Mouse (Mus musculus) regulatory T cell (primary cell): ENCODE measurements at regions not wholly inside any gene's neighbourhood (a gene's known extent, or its start where the extent isn't known, plus 50 kb on each side); places are given as distances from the start of the nearest gene placed in this dataset.

ENCODE experiments used
- in situ Hi-C: fragments of 300-600 bp; cut with MboI, MseI; formaldehyde crosslinking; loops from one replicate; pipeline ENCODE4 v1.15.1; 2025; ENCODE audit warnings: high pct_unique_total_duplicates

GRCm38 (mm10) chr1:193800998-193801397 lies 430.9 kb upstream of the Camk1g start:
- in situ Hi-C loops, result no loop called here

- in situ Hi-C loops, result no loop called here
These were observed 420.5 kb upstream of the Camk1g start for GRCm38 (mm10) chr1:193790579-193790978.

- in situ Hi-C loops, result no loop called here
These were observed 418.4 kb upstream of the Camk1g start for GRCm38 (mm10) chr1:193788496-193788895.

GRCm38 (mm10) chr1:193787417-193787816 lies 417.3 kb upstream of the Camk1g start:
- in situ Hi-C loops, result no loop called here

DNA sequence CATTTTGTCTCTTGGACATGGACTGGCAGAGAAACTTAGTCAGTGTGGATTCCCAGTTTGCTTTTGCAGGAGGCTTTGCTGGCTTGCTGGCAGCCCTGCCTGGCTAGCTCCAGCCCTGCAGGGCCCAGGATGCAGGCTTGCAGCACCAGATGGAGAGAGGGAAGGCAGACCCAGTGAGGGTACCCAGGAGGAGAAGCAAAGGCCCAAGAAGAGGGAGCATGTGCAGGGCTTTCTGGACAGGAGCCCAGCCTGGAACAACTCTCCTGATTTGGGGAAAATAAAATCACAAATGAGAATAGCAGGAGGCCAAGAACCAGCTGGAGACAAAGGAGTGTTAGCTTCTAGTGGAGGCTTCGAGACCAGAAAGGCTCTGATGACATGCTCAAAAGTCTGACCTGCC lies 414.9 kb upstream of the Camk1g start:
- in situ Hi-C loops, result no loop called here

DNA sequence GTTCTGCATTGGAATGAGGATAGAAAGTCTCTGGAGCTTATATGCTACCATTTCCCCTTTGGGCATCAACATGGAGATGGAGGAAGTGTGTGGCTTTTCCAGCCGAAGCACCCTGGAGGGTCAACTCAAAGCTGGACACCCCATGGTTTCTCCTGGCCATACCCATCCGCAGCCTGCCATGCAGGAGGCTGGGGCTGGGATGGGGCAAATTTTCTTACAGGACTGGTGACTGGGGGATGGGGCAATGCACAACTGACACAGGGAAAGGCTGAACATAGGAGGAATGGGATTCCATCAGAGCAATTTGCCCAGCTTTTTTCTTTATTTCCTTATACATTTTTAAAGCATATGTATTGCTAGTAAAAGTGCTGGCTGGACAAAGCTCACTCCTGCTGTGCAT lies 414.4 kb upstream of the Camk1g start:
- in situ Hi-C loops, result no loop called here

- in situ Hi-C loops, result no loop called here
These were observed 408.1 kb upstream of the Camk1g start for GRCm38 (mm10) chr1:193778181-193778580.

DNA sequence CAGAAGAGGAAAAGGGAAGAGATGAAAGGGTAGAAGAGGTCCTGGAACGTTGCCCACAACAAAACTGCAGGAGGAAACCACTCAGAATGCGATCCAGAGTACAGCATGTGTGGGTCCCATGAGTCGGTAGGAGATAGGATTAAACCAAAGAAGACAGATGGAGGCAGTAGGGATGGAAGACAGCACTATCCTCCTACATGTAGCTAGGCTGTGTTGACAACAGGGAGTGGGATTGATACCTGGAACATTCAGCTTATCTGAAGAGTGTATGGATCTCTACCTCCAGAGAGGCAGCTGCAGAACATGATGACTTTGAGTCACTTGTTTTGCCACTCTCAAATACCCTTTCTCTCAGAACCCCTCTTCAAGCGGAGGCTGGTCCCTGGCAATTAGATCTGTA lies 399.4 kb upstream of the Camk1g start:
- in situ Hi-C loops, result no loop called here

DNA sequence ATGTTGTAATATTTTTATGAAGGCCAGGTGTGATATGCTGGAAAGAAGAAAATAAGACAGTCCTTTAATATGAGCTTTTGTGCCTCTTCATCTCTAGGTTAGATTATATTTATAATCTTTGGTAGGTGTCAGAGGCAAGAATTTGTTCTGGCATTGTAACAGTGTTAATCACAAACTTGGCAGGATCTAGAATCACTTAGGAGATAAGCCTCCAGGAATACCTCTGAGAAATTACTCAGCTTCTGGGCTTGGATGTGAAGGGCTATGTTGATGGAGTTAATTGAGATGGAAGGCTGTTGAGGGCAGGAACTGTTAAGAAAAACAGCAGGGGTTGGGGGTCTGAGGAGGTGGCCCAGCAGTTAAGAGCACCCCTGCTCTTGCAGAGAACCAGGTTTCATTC lies 394.0 kb upstream of the Camk1g start:
- in situ Hi-C loops, result no loop called here

DNA sequence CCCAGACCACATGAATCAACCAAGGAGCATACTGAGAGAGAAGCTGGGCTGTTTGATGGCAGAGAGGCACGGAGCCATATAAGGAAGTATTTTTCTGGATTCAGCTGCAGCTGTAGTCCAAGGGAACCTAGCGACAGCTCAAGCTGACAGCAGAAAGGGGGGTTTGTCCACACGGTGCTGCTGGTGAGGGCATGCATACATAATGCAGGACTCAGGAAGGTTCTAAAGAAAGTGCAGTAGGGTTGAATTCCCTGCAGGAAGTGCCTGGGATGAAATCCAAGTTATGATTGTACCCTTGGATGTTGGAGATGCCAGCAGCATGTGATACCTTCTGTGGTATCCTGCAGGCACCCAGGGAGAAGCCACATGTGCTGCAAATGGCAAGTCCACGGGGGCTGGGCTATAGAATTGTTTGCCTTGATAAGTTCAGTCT lies 381.7 kb upstream of the Camk1g start:
- in situ Hi-C loops, result no loop called here

DNA sequence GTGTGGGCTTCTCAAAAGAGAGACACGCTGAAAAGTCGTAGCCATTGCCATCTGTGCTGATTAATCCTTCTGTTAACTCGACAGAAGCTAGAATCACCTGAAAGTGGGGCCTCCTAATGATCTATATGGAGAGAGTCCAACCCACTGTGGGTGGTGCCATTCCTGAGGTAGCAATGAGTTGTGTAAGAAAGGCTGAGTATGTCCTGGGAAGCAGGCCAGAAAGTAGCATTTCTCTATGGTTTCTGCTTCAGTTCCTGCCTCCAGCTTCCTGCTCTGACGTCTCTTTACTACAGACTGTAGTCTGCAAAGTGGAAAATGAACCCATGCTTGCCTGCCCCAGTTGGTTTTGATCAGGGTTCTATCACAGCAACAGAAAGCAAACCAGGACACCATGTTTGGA lies 380.8 kb upstream of the Camk1g start:
- in situ Hi-C loops, result no loop called here

GRCm38 (mm10) chr1:193747426-193747960 lies 377.4 kb upstream of the Camk1g start:
- in situ Hi-C loops, result no loop called here

DNA sequence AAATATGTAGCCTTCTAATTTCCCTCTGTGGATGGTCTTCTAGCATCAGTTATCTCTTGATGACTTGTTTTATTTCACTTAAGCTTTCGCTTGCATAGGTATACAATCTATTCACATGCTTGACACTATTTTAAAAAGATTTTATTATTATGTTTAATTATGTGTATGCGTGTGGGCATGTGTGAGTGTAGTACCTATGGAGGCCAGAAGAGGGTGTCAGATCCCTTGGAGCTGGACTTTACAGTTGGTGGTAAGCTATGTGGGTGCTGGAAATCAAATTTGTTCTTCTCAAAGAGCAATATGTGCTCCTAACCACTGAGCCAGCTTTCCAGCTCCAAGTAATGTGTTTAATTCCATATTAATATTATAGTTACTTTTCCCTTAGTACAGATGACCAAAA lies 372.6 kb upstream of the Camk1g start:
- in situ Hi-C loops, result no loop called here

DNA sequence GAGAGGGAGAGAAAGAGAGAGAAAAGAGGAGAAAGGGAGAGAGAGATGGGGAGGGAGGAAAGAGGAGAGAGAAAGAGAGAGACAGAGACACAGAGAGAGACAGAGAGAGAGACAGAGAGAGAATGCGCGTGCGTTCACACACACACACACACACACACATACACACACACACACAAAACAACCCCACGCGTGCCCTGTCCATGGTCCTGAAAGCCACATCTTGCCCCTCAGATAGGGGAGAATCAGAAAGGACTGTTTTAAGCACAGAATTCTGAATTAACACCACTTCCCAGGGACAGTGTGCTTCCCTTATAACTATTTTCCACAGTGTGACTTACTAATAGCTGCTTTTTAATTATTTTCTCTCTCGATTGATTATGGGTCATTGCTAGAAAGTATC lies 368.7 kb upstream of the Camk1g start:
- in situ Hi-C loops, result no loop called here

- in situ Hi-C loops, result no loop called here
These were observed 365.9 kb upstream of the Camk1g start for GRCm38 (mm10) chr1:193735949-193736518.

DNA sequence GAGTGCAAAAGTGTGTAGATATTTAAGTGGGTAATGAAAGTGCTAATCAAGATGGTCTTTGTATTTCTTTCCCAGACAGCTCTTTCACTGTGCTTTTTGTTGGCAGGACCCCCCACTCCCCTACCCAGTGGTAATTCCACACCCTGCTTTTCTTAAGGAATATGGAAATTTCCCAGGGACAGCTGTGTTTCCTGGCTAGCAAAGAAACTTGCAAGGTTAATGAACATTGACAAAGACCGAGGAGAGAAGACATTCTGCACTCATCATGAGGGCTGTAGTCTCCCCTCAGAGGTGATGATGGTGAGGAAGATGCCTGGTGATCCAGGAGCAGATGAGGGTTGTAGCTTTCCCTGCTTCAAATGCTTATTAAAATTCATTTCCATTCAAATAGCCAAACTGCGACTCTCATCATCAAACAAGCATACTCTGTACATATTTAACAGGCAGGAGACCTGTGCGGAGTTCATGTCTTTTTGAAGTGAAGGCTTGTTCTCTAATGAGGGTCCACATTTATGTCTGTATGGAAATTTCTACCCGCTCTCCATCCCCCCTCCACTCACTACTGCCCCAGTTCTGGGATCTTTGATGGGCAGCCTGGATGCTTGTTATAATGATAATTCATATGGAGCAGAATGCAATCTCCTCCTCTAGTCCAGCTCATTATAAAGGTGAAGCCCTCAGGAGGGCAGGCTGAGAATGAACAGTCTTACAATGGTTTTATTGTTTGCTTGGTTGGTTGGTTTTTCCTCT lies 364.1 kb upstream of the Camk1g start:
- in situ Hi-C loops, result no loop called here

DNA sequence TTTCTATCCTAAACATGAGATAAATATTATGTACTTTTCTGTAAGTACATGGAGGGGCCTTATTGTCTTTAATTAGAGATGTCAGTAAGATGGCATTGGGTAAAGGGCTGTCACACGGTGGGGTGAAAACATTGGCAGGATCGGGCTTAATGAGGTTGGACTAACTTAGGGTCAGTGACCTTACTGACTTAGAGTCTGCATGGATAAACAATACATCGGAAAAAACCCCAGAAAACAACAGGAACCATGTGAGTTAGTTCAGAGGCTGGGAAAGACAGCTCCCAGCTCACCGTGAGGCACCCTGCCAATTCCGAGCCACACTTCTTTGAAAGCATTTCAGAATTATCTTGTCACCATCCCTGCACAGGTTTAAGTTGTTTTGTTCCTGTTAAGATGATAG lies 363.3 kb upstream of the Camk1g start:
- in situ Hi-C loops, result no loop called here

DNA sequence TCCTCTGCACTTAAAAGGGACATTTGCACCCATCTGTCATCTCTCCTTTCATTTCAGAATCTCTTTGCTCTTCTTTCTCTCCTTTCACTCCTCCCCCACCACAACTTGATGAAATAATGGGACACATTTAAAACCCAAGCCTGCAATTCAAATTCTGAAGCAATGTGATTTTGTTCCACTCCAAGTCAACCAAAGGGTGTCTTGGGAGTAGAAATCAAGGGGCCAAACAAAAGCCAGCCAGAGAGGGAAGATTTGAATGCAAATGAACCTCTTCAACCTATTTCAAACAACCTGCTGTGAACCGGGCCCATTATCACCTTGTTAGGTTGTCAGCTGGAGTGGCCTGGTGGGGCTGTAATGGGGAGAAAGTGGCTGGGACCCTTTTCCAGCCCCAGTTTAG lies 362.0 kb upstream of the Camk1g start:
- in situ Hi-C loops, result no loop called here

DNA sequence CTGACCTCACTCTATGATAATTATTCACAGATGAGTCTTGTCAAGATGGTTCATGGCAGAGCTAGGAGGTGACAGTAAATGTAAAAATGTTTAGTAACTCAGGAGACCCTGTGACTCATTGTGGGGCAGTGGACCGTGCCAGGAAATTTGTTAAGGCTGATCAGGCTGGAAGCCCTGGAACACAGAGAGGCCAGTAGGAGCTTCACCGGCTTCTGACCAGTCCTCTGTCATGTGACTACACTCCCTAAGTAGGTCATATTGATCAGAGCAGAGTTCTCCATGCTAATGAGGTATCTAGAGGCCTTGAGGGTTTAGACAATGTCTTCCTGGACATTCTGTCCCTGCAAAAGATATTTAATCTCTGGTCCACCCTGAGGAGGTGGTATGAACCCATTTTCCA lies 351.8 kb upstream of the Camk1g start:
- in situ Hi-C loops, result no loop called here

DNA sequence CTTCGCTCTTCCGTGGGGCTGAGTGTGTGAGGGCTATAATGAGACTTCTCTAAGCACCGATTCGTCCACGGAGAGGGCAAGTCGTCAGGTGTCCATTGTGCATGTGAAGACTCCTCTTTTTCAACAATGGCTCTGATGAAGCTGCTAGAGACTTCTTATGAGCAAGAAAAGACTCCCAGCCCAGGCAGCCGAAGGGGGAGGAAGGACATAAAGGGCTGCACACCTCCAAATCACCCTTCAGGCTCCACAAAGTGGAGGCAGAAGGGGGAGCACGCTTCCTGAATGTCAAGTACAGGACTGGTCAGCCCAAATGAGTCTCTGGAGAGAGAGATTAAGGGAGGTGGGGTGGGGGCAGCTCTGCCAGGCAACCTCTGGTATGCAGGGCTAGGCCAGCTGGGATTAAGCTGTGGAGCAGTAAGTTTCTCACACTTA lies 350.3 kb upstream of the Camk1g start:
- in situ Hi-C loops, result no loop called here

DNA sequence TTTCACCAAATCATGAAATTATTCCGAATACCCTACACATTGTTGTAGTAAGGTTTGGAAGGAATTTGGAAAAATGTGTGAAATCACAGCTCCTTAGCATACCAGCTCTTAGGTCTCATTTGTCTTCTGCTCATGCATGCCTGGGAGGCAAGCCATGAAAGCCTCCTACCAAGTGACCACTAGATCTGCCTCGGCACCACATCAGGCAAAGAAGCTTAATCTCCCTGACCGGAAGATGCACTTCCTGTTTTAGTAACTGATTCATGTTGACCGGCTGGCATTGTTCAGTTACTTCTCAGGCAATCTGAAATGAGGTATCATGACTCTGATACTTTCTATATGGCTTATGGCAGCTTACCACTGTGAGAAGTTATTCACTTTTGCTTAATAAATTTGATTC lies 345.2 kb upstream of the Camk1g start:
- in situ Hi-C loops, result no loop called here

DNA sequence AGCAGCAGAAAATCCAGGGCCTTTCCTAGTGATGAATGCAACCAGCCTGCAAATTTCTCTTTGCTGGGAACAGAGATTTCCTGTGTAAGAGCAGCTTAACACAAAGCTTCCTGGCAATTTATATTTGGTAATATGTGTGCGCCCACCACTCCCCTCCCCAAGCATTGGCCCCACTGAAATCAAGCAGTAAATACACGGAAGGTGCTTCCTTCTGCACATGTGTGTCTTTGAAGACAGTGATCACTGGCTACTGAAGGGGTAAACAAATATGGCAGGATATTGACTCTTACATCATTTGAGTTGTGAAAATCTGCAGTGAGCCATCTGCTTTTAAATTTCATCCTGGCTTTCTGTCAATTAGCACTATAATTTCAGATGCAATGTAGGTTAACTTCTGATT lies 344.5 kb upstream of the Camk1g start:
- in situ Hi-C loops, result no loop called here

DNA sequence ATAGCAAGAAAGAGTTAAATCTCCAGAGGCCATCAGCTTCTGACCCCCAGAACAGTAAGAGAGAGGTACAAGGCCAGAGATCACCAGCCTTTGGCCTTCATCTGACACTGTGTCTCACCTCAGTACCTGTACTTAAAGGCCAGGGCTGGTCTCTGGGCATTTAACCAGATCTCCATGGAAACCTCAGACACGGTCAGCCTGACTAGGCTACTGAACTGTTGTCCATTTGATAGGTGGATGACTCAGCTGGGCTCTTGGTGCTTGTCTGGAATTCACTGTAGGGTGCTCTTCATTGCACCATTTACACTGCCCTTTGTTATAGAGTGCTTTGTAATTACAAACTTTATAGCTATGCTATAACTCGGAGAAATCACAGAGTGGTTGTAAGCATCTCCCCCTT lies 335.1 kb upstream of the Camk1g start:
- in situ Hi-C loops, result loop anchor here (5.0 kb wide), 1 partner anchor 258 kb away; no protein-coding TSS in a partner anchor
